Mouse (Mus musculus): ENCODE data around the gene Mier3.
"Not testable (repeated sequence)": the region's sequence is repeated elsewhere in the genome, so short reads cannot be mapped to it uniquely, and the experiment has no call there.

Mier3 gene

DNA sequence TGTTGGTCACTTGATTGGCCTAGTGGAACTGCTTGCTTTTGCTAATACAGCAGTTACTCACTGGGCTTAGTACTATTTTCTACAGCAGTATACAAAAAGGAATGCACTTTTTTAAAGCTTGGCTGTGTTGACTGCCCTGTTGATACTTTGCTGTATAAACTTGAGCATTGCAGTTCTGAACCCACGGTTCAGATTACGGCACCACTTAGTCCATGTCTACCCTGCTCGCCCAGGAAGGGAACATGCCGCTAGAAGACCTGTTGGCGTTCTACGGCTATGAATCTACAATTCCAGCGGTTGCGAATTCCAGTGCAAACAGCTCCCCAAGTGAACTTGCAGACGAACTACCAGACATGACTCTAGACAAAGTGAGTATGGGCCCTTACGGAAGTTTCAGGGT is 22.6 kb downstream of the Mier3 start:
- ATAC-seq (ENCODE audit: low TSS enrichment) = no peak

DNA sequence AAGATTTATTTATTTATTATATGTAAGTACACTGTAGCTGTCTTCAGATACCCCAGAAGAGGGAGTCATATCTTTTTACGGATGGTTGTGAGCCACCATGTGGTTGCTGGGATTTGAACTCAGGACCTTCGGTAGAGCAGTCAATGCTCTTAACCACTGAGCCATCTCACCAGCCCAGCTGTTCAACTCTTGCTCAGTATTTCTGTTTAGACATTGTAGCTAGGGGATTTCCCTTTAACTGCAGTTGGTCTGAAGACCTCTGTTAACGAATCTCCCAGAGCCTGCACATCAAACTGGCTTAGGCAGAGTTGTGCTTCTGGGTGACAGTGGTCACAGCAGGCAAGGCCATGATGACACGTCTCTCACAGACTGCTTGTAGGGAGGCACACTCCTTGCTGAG is 23.2 kb downstream of the Mier3 start:
- ATAC-seq (ENCODE audit: low TSS enrichment) = not testable (repeated sequence)

DNA sequence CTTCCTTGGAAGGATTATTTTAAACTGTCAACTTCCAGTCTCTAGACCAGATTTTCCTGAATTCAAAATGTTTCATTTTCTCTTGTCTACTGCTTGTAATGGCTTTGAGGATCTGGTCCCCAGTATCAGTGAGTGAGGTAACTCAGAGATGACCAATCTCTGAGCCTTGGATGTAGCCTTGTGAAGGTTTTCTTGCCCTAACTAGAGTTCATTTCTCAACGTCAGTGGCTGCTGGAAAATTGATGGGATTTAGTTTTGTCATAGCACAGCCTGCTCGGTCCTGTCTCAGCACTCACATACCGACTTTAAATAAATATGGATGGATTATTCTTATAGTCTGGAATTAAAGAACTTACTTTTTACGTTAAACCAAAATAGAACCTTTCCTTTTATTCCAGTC is 29.8 kb downstream of the Mier3 start:
- ATAC-seq (ENCODE audit: low TSS enrichment) = no peak

DNA sequence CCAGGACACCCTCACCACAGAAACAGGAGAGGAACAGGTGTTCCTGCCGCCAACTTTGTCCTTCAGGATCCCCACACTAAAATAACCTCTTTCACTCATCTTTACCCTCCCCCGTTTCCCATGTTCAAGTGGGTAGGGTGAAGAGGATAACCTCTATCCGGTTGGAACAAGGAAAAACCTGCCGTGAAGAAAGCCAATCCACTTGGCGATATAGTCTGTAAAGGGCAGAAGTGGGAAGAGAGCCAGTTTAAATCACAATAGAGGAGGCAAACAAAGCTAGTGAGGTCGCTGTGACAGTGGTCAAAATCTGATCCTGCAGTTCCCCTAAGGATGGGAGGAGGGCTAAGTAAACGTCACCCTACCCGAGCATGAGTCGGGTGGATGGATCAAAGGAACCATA is 38.9 kb downstream of the Mier3 start:
- no peak for ATAC-seq (ENCODE audit: low TSS enrichment)

DNA sequence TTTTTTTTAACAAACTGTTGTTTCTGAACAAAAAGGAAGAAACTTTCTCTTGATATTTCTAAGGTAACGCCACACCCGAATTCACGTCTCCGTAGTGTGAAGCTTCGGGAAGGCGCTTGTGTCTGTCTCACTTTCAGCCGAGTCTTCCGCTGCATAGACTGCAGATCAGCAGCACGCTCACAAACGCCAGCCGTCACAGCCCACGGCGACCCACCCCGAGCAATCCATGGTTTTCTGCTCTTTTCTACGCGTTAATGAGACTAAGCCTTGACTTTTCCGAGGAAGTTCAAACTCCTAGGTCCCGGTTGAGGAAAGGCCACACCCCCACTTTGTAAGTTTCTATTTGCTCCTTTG is 44.0 kb downstream of the Mier3 start:
- ATAC-seq (ENCODE audit: low TSS enrichment) = peak; percentile 8

DNA sequence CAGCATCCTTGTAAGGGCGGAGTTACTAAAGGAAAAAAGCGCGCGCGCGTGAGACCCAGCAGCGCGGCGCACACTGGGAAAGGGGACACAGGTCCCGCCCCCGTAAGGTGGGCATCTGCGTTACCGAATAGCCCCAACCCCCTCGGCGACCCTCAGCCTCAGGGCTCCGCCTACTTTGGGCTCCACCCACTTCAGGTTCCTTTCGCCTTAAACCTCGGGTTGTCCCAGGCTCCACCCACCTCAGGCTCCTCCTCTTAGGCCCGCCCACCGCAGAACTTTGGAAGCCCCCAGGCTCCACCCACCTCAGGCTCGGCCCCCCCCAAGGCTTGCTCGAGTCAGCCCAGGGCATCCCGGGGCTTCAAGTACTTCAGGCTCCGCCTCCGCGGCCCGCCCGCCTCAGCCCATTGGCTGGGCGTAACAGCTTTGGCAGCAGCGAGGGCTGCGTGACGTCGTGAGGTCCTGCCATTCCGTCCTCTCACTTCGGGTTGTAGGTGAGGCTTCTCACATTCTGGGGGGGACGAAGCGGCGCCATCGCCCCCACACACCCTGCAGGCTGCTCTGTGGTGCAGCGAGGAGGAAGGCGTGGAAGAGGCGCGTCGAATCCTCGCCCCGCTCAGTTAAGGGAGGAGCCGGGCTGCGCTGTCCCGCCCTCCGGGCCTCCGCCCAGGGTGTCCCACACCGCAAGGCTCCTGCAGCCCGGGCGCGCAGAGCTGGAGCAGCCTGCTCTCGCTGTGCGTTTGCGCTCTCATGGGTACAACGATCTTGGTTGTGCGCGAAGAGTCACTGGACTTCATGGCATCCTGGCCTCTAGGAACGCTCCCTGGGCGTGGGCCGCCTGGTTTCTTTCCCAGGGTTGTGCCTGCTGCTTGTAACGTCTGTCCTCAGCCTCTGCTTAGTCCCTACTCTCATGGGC is 44.6 kb downstream of the Mier3 start:
- ATAC-seq (ENCODE audit: low TSS enrichment) = peak; percentile 97

DNA sequence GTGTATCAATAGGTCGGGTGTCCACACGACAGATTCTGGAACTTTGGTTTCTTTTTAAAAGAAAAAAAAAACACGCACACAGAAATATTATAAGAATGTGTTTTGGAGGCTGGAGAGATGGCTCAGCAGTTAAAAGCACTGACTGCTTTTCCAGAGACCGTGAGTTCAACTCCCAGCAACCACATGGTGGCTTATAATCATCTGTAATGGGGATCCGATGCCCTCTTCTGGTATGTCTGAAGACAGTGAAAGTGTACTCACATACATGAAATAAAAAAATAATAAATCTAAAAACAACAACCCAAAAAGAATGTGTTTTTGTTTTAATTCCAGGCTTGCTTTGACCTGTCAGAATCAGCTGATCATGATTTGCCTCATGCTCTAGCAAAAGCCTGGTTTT is 46.1 kb downstream of the Mier3 start:
- ATAC-seq (ENCODE audit: low TSS enrichment) = no peak

DNA sequence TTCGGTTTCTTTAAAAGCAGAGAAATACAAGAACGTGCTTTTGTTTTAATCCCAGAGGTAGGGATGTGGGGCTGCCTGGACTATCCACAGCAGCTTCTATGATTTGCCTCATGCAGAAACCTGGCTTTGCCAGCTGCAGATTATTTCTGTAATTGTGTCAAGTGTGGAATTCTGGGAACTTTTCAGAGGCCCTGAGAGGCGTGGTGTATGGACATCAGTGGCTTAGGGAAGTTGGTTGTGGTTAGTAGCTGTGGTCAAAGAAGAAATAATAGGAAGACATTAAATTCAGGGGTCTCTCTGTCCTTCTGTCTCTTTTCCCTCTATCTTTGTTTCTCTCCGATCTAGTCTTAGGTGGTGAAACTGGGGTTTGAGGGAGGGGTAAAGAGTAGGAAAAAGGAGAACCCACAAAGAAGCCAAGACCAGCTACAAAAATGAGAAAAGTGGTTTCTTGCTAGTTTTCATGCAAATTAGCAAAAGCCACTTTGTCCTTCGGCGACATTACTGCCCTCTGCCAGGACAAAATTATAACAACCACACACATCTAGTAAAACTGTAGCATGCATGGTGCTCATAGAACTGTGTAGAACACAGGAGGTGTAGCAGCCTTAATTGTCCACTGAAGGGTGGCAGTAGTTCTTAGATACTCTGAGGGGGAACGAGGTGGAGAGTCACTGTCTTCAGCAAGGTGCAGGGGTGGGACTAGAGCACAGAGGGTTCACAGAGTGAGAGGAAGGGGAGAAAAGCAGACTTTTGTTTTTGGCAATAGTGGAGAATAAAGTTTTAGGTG is 60.6 kb downstream of the Mier3 start:
- no peak for ATAC-seq (ENCODE audit: low TSS enrichment)

DNA sequence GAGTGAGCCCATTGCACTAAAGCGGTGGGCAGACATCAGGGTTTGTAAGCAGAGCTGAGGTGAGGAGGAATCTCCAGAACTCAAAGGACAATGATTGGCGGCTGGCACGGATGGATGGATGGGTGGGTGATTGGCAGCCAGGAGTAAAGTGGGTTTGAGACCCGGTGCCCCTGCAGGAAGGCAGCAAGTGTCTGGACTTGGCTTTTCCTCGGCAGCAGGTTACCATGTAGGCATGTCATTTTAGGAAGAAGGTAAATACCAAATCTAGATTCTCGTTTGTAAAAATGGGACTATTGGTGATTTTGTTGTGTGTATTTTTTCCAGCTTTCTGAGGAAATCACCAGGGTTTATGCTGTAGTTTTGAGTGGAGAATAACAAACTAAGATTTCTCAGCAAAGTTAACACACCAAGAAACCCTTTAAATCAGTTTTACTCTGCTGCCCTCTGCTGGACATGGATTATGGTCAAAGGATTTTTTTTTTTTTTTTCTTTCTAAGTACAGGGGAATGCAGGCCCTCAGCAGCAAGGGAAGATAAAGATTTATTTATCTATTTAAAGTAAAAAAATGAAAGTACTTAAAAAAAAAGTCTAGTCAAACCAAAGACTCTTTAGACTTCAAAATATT is 61.3 kb downstream of the Mier3 start:
- no peak; the same call in 1 of the 2 replicates for ATAC-seq (ENCODE audit: low TSS enrichment)

DNA sequence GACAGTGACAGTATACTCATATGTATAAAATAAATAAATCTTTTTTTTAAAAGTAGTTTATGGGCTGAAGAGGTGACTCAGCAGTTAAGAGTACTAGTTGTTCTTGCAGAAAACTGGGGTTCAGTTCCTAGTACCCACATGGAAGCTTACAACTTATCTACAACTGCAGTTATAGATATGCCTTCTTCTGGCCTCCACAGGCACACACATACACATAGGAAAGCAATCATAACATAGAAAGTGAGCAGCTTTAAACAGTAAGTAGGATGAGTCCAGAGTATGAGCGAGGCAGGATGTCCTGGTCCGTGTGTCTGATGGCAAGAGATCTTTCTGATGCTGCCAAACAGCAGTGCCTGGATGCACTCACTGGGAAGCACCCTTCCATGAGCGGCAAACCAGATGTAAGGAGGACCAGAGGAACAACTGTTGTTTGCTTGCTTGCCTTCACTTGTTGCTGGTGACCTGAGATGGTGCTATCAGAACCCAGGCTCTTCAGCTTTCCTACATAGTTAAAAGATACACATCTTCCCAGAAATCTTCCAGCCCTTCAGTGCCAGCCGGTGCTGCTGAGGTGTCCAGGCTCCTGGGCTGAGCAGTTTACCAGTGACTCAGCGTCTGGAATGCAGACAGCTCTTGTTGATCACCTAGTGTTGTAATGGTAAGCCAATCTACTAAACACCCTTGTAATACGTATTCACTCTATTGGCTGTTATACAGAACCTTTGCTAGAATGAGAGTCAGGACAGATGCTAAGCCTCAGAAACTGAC is 63.6 kb downstream of the Mier3 start:
- ATAC-seq (ENCODE audit: low TSS enrichment) = no peak

DNA sequence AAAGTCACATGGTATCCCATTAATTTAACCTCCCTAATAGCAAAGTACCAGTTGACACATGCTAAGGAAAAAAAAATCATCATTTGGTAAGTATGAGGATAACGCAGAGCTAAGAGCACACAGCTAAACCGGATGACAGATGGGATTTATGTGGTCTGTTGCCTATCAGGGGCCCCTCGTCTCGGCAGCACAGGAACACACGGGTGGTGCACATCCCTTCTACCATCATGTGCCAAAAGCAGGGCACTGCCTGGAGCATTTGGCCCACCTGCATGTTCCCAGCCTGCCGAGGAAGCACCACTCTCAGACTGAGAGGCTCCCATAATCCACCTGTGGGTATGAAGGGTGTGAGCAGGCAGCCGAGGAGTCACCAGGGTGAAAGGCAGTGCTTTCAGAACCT is 64.4 kb downstream of the Mier3 start:
- no peak for ATAC-seq (ENCODE audit: low TSS enrichment)

DNA sequence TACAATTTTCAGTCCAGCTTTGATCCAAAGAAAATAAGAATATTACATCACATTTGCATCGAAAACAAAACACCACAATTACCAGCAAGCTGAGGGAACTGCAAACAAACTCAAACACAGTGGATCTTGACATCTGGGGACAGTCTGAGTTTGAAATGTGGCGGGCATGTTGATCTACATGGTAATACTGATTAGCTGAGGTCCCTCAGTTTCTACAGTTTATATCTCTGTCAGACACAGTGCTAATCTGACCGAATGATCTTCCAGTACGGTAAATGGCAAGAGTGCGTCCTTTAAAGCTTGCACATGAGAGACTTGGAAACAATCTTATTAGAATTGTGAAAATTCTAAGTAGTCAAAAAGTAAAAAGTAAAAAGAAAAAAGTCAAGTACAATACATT is 66.1 kb downstream of the Mier3 start:
- ATAC-seq (ENCODE audit: low TSS enrichment) = no peak

DNA sequence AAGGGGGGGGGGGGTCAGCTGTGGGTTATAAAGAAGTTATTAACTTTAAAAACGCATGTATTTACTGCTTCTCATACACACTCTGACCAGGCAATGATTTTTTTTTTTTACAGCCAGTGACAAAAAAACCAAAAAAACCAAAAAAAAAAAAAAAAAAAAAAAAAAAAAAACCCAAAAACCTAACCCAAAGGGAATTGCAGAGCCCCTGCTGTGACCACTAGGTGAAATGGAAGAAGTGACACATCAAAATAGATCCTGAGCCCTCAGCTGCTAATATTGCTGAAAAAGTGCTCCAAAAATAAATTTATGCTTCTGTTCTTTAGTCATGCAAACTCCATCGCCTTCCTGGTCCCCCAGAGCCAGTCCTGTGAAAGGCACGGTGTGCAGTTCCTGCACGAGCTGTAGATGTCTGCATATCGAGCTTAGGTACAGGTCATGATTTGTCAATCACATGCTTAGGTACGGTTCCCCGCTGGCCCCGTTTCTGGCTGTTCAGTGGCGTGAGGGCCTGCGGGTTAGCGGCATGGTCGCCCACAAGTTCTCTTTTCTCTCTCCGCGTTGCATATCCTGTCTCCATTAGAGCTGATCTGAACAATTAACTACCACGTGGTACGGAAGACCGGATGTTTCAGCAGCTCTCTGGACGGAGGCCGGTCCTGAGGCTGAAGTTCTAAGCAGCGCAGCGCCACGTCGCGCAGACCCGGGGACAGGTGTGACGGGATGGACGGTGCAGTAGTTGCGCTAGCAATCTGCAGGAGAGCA is 67.7 kb downstream of the Mier3 start:
- no peak for ATAC-seq (ENCODE audit: low TSS enrichment)

DNA sequence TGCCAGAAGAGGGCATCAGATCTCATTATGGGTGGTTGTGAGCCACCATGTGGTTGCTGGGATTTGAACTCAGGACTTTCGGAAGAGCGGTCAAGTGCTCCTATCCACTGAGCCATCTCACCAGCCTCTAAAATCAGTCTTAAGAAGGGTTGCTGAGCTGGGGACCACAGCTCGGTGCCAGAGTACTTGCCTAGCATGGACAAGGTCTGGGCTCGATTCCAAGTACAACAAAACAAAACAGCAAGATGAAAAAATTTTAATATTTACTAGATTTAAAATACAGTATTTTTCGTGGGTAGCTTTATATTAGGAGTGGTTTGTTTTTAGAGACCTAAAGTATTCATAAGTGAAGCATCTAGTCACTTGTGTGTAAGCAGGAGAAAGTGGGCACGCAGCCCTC is 72.5 kb downstream of the Mier3 start:
- ATAC-seq (ENCODE audit: low TSS enrichment) = no peak

DNA sequence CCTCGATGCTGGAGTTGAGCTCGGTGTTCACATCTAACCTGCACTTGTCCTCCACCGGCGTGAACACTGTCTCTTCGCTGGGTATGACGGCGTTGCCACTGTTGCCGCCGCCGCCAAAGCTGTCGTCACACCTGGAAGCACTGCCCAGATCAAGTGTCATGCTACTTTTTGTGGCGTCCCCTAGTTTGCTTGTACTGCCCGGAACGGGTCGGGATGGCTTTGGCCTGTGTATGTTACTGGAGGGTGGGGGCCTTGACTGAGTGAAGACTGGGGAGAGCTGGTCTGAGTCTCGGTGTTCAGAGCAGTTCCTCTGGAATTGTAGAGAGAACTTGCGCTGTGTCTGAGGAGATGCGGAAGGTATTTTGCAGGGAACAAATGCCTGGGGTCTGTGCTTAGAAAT is 74.6 kb downstream of the Mier3 start:
- no peak for ATAC-seq (ENCODE audit: low TSS enrichment)

DNA sequence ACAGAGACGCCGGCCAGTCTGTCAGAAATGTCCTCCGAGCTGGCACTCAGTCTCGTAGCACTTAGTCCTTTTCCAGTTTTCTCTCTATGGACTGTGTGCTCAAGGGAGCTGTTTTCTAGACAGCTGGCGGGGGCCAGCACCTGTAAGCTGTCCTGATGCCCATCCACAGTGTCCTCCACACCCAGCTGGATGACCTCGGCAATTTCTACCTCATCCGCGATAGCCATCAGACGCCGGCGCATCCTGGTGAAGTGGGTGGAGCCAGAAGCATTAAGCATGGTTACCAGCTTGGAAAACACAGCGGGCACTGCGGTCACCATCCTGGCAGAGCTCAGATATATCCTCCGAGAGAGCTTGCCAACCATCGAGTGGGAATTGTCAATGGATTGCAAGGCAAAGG is 75.2 kb downstream of the Mier3 start:
- ATAC-seq (ENCODE audit: low TSS enrichment) = no peak

DNA sequence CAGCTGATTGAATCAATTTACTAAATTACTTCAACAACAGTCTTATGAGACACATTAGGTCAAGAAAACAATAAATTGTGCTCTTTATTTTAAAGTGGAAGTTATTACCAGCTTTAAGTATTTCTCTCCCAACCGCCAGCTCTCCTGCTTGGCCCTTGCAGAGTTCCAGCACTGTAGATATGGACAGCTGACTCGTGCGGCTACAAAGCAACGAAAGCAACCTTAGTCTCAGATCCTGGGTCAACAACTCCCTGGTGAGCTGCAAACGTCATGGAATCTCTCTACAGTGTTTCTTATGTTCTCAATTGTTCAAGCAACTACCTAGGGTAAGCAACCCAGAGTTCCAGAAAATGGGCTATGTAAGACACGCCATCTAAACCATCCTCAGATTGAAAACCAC is 76.2 kb downstream of the Mier3 start:
- ATAC-seq (ENCODE audit: low TSS enrichment) = no peak

DNA sequence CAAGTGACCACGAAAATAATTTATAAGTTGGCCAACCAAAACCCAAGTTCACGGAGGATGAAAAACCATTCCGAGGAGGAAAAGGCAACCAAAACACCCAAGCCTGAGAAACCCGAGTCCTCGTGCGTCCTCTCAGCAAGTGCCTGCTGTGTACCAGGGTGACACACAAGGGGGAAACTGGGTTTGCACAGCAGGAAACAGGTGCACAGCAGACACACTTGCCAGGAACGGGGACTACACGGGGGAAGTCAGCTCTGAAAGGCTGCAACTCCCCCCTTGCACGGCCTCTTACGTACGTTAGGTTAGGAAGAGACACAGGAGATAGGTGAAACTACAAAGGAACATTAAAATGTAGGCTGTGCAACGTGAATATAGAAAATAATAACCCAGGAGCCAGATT is 81.7 kb downstream of the Mier3 start:
- ATAC-seq (ENCODE audit: low TSS enrichment) = no peak

Data from frontal cortex, adult (tissue).